Mouse (Mus musculus): ENCODE measurements at regions not wholly inside any gene's neighbourhood (a gene's known extent, or its start where the extent isn't known, plus 50 kb on each side); places are given as distances from the start of the nearest gene placed in this dataset.

DNA sequence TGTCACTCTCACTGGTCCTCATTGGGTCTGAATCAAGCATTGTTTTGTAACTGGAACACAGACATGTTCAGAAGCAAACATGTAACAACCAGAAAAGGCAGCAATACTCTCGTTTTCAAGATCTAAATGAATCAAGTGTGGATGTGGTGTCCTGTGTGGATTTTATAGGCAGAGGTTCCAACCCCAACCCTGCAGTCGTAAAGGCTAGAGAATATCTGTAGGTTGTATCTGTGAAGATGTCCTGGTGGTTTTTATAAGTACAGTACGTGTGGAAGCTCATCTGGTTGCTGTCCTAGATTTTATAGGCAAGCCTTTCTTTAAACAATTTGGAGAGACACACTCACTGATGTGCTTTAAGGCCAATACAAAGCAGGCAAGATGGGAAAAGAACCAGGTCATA, 518.8 kb upstream of the Atp11b start:
- no peak for DNase-seq (ENCODE audit: low spot score in 2 of 2)

DNA sequence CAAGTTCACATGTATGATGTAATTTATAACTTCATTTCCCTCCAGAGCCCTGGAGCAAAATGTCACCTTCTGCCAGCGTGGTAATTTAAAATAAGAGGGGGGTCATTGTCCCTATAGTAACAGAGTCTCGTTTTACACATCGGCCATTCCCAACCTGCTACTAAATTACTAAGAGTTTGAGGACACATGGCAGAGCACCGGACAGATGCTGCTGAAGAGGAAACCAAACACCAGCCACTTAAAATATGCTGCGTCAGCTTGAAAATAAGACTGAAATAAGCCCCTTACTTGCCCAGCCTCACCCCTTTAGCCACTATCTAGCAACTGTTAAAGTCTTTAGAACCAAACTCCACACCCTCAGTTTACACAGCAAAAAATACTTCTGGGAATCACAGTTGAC, 518.1 kb upstream of the Atp11b start:
- no peak for DNase-seq (ENCODE audit: low spot score in 2 of 2)

DNA sequence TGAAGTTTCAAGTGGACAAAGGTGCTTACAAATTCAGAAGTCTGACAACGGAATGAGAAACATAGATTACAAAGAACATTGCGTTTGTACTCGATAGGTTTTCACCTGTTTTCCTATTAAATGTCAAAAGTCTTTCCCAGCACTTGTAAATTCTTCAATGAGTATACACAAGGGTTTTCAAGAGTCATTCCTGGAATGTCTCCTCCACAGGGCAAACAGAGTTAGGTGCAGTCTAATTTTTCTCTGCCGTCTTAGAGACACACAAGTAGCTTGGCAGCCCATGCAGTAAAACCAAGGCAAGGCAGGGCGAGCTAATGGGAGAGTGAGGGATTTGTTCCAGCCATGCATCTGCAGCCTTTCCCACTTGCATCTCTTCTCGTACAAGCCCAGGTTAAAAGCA, 516.6 kb upstream of the Atp11b start:
- no peak for DNase-seq (ENCODE audit: low spot score in 2 of 2)

DNA sequence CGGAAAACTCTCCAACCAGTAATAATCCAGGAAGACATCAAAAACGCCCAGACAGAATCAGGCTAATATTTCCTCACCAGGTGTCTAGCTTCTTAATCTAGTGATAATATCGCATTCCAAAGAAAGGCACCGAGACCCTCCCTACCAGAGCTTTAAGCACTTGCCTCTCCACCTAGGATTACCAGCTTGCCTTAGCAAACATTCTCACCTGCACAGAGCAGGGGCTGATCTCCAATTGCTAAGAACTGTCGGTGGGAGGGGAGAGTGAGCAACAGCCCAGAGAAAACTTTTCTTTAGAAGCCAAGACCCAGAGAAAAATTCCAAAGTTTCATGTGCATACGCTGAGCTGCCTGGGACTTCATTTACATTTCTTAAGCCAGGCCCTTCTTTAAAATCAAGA, 511.6 kb upstream of the Atp11b start:
- no peak for DNase-seq (ENCODE audit: low spot score in 2 of 2)

DNA sequence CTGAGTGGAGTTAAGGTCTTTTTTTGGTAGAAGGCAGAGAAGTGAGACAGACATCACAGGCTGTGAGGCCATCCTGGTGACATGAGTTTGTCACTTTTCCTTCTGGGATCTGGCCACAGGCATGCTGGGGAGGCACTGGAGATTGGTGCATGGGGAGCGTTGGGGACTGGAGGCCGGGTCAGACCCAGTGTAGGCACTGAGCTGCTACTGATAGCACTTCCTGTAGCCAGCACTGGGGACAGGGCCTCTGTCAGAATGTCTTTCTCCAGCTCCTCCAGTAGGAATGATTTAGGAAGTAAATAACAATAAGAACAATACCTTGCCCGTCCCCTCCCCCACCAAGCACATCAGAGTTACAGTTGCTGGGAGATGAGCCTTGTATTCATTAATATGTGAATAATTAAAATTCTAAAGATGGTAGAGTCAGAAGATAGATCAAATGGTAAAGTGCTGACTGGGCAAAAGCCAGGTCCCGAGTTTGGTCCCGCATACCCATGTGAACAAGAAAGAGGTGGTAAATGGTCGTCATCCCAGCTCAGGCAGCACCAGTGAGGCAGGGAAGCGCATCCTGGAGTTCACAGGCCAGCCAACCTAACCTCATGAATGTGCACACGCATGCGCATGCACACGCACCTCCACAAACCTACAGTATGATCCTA, 510.9 kb upstream of the Atp11b start:
- DNase-seq (ENCODE audit: low spot score in 2 of 2): no peak

DNA sequence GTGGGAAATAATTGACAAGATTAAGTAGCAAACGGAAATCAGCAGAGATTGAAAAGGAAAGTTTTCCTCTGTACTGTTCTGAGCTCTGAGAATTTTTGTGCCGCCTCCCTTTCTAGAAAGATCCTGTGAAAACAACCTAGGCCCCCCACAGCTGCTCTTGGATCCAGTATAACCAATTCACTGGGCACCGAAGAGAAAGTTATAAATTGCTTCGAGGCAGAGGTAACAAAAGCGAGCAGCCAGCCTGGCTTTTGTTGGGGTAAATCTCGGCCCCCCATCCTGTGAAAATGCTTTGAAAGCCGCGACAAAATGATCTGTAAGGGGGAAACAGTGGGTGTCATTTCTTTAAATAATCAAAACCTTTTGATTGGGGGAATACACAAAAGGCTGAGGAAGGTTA, 508.9 kb upstream of the Atp11b start:
- DNase-seq (ENCODE audit: low spot score in 2 of 2): no peak

DNA sequence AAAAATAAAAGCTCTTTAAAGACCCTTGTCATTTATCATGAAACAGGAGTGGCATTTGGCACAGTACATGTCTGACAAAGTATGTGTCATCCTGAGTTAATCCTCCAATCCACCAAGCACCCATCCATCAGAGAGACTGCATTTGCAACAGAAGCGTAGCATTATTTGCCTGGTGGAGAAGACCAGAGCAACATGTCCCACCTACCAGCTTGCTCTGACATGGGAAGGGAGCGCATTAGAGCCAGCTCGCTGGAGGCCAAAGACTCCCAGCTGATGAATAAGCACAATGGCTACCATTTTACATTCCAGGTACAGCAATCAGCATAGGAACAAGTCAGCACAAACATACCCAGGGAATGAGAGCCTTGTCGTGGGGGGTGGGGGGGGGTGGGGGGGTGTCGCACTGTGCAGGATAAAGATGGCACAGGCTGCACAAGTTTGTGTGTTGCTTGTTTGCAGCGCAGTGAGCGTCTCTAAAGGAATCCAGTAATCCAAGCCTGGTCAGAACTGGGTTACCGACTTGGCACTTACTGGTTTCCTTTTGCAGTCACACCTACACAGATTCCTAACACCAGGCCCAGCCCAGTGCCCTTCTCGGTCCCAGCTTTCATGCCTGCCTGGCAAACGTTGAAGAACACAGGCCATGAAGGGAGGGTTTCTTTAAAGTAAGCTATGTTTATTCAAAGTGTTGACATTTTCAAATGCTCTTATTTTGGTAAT, 507.8 kb upstream of the Atp11b start:
- DNase-seq (ENCODE audit: low spot score in 2 of 2): no peak

DNA sequence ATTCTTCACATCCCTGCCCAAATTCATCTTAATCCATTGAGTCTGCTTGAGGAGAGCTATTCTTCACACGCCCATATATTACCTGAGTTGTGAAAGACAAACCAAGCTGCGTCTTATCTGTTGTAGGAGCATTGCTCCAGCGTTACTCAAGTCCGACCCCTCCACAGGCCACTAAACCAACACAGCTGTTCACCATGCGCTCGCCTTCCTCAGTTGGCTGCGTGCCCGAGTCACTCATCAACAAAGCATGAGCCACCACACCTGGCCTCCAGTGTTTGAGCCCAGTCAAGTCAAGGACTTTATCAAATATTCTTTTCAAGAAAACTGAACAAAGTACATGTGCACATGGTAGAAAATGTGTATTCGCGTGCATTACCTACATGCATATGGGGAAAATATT, 504.7 kb upstream of the Atp11b start:
- no peak for DNase-seq (ENCODE audit: low spot score in 2 of 2)

DNA sequence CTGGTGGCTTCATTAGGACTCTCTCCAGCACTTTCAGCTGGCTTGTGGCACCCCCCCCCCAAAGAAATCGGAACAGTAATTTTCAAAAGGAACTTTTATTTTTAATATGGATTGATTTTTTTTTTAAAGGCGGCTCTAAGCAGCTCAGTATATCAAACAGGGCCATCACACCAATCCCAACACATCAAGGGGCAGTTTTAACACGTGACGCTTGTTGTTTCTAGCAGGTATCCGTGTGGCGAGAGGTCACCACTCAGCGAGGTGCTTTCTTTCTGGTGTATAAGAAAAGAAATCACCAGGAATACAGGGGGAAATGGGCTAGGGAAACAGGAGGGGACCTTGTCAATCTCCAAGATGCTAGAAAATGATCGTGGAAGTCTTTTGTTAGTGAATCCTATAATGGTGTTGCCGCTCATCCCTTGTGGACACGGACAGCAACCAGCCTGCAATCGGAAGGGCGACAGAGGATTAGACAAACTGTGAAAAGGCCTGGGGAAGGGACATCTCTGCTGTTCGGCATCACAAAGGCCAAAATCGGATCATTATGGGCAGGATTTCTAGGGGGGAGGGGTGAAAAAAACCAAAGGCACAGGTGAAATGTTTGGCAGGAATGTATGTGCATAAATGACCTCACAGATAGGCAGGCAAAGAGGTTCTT, 503.7 kb upstream of the Atp11b start:
- no peak for DNase-seq (ENCODE audit: low spot score in 2 of 2)

DNA sequence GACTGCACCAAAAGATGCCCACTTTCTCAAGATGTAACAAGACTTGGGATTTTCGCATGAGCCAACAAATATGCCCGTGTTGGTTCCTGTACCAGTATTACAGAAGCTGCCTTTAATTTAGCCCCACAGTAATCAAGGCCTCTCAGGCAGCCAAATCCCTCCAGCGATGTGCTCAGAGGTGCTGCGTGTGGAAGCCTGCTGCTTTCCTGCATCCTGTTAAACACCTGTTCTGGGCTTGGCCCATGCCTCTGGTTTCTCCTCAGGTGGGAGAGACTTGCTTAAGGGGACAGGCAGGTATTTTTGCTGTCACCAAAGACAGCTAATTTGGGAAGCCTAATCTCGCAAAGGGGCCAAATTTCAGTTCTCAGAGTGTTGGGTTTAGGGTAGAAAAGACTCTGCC, 500.0 kb upstream of the Atp11b start:
- DNase-seq (ENCODE audit: low spot score in 2 of 2): no peak

DNA sequence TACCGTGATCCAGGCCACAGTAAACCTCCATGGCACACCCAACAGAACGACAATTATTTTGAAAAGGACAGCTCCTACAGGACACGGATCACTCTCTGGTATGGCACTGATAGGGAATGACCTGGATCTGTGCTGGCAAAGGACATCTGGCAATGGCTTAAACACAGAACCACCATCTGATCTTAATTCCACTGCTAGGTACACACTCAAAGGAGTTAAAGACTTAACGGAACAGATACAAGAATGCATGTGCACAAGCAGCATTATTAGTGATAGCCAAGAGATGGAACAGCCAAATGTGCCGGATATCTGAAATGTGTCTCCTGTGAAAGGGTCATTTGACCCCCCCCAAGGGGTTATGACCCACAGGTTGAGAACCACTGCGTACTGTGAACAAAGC, 493.0 kb upstream of the Atp11b start:
- DNase-seq (ENCODE audit: low spot score in 2 of 2): no peak

DNA sequence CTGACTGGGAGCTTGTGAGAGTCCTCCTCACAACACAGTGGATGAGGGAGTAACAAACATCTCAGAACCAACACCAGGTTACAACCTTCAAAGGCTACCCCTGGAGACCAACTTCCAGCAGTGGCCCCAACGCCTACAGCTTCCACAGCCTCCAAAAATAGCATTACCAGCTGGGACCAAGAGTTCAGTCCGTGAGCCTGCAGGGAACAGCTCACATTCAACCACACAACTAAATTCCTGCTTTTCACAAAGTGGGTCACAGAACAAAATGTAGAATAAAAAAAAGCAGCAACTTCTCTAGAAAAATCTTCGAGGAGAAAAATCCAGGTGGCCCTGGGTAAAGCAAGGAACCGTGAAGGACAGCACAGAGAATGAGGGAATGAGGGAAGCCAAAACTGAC, 485.0 kb upstream of the Atp11b start:
- no peak for DNase-seq (ENCODE audit: low spot score in 2 of 2)

DNA sequence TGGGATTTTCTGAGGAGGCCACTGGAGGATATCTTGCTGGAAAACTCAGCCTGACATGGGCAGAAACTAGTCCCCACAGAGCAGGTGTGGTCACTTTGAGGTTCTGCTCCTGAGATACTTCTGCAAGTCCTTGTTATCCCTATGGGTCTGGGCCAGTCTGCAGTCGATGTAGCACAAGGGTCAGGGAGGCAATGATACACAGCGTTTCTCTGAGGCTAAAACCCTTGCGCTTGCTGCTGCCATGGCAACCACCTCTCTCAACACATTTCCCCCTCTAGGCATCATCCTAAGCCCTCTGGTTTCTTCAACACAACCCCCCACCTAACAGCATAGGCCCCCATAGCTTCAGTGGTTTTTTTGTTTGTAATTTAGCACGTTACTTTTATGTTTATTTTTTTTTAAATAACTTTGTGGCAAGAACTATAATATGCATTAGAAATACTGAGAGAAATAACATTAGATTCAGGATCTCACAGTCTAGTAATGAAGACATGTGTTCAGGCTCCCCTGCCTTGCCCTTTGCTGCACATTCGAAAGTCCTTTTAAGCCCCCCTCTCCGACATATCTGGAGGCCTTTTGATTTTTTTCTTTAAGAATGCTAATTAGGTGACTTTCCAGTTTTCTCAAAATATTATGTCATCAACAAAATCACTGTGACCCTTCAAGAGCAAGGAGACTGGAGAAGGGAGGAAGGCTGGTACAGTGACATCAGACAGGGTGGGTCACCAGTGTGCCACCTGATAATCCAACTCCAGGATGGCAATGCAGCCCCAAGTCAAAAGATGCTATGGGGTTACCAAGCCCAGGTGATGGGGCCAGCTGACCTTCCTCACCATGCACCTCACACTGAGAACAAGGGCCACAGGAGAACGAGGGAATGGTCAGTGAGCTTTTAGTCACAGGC, 483.7 kb upstream of the Atp11b start:
- DNase-seq (ENCODE audit: low spot score in 2 of 2): no peak

DNA sequence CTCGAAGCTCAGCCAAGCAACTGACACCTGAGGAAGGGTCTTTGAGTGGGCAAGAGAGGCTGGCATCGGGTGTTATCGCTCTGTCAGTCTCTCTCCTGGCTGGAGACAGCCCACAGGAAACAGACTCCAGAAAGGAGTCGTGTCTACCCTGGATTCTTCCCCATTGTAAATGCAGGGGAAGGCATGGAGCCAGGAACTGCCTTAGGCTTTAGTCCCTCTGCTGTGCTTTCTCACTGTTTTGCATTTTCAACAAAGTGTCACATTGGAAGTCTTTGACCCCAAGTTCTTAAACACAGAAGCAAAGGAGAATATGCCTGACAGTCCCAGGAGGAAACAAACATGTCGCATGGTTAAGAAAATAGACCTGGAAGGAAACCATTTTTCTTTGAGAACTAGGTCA, 480.4 kb upstream of the Atp11b start:
- DNase-seq (ENCODE audit: low spot score in 2 of 2): peak in 1 of 2 experiments; percentile 59

DNA sequence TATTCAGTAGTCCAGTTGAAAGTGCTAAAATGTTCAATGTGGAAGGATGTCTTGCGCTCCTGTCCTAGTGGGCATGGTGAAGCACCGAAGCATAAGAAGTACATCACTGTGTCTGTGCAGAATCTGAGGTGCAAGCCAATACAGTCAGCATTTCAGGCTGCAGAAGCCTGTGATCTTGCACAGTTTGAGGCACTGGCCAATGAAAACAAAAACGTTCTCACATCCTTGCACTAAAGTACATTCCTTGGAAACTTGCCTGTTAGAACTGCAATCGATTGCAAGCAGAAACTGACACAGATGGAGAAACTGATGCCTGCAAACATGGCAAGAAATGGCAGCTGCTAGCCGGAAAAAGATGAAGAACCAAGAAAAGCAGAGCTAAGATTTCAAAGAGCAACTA, 472.9 kb upstream of the Atp11b start:
- peak; percentile 26 to 53 for DNase-seq (ENCODE audit: low spot score in 2 of 2)

DNA sequence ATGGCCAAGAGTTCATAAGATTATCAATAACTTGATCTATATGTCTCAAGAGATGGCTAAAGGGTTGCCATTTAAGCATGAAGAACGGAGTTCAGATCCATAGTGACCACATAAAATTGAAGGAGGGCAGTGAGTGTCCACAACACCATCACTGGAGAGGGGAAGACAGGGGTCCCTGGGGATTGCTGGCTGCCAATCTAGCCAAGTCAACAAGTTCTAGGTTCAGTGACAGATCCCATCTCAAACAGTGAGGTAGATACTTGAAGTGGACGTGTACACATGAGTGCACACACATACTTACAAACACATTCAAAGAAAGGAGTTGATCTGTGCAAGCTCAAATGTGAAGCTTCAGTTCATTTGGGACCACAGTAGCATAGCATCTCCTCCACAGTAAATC, 471.8 kb upstream of the Atp11b start:
- DNase-seq (ENCODE audit: low spot score in 2 of 2): no peak

DNA sequence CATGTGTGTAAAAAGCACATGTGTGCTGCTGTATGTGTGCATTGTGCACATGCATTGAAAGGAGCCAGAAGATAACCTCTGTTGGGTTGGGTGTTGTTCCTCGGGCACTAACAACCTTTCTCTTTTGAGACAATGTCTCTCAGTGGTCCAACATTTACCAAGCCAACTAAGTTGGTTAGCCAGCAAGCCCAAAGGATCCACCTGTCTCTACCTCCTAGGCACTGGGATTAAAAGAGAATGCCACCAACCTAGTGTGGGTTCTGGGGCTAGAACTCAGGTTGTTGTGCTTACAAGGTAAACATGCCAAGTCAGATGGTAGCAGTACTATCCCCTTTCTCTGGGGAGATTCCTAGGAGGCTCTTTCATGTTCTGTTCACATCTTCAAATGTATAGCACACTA, 459.1 kb upstream of the Atp11b start:
- DNase-seq (ENCODE audit: low spot score in 2 of 2): no peak

DNA sequence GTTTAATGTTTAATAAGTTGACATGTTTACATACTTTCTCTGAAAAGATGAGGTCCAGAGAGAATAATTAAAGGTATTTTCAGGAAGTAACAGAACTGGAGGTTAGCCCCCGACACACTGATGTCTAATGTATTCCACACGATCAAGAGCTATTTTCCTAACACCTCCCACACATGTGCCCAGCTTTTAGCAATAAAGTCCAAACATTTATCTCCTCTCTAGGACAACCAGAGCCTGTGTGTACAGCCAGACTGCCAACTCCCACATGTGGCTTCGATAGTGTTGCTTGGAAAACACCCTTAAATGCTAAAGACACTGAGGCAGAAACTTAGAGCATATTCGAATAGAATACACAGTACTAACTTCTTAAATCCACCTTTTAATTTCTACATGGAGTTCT, 458.2 kb upstream of the Atp11b start:
- DNase-seq (ENCODE audit: low spot score in 2 of 2): no peak

DNA sequence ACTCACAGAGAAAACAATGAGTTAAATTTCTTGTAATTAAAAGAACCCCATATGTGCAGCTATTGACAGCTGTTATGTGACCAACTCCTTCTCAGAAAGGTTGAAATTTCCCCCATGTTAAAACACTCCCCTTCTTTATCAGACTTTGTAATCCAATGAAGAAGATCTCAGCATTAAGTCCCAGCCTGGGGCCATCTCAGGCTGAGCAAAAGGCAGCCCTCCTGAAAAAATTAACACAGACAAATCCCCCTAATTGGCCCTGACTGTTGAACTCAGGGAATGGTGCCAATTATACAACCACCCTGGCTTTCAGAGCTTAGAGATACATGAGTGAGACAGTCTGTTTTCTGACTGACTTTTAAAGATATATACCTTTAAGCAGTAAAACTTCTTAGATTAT, 454.9 kb upstream of the Atp11b start:
- no peak for DNase-seq (ENCODE audit: low spot score in 2 of 2)

DNA sequence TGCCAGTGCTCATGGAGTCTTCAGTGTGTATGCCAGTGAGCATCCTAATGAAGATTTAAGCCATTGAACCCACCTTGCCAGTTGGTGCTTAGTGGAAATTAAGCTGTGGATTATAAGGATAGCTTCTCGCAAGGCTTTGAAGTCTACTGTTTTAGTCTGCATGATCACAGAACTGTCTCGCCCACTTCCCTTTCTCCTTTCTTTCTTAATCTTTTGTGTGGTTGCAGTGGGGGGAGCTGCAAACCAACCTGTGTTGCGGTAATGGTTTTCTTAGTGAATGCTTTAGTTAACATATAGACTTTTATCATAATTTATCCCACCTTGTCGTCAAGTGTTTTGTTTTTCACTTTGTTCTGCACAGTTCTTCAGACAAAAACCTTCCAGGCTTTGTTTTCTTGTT, 447.9 kb upstream of the Atp11b start:
- DNase-seq (ENCODE audit: low spot score in 2 of 2): no peak

DNA sequence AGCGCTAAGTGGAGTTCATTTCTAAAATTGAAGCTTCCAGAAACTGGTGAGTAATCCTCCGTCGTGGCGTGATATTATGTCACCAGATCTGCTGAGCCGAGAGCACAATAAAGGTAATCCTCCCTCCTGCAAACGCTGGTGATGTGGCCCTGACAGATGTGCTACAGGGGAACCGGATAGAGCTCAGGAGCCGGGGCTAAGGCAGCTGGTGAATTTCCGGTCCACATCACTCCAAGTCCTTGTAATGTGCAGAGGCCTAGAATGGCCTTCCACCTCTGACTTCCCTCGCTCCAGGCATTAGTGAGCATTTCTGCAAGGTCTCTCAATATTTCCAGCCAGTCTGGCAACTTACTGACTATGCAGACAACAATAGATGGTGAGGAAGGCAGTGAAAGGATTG, 439.7 kb upstream of the Atp11b start:
- DNase-seq (ENCODE audit: low spot score in 2 of 2): no peak

DNA sequence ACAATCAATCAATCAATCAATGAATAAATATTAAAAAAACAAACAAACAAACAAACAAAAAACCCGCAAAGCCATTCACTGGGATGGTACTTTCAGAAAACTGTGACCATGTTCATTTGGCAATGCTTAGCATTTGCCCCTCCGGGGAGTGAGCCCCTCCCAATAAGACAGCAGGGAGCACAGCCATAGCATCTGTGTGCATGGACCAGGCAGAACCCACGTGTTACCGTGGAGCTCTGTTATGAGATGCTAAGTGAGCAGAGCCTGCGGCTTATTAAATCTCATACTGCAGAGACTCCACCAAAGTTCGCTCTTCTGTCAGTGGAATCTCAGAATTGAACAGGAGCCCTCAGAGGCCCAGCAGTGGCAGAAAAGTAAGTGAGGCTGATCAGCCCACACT, 438.7 kb upstream of the Atp11b start:
- DNase-seq (ENCODE audit: low spot score in 2 of 2): no peak
